Mouse (Mus musculus) thymus, postnatal 14 days (tissue): ENCODE results near the gene Usp19.

ENCODE experiments used
- DNase-seq: peaks from one replicate; pipeline ENCODE4 v3.0.0; 2021

Usp19 gene

GRCm38 (mm10) chr9:108490559-108491285 lies at the start of gene Usp19:
Usp19 (plus strand) TSS chr9:108490602.
- DNase-seq: peak; percentile 96

GRCm38 (mm10) chr9:108441236-108441919 lies 49.0 kb upstream of the Usp19 start:
- DNase-seq: no peak

GRCm38 (mm10) chr9:108445125-108445524 lies 45.3 kb upstream of the Usp19 start:
- peak; percentile 28 for DNase-seq

- no peak for DNase-seq
Observed at GRCm38 (mm10) chr9:108449860-108450259, 40.5 kb upstream of the Usp19 start.

- no peak for DNase-seq
Observed at GRCm38 (mm10) chr9:108450292-108451169, 39.9 kb upstream of the Usp19 start.

GRCm38 (mm10) chr9:108451170-108451493 lies 39.3 kb upstream of the Usp19 start:
- DNase-seq: no peak

- DNase-seq: no peak
Observed at GRCm38 (mm10) chr9:108451519-108452160, 38.8 kb upstream of the Usp19 start.

GRCm38 (mm10) chr9:108452291-108452906 lies 38.0 kb upstream of the Usp19 start:
- DNase-seq: peak; percentile 88

GRCm38 (mm10) chr9:108452911-108453310 lies 37.5 kb upstream of the Usp19 start:
- no peak for DNase-seq

GRCm38 (mm10) chr9:108453458-108453857 lies 36.9 kb upstream of the Usp19 start:
- DNase-seq: no peak

- DNase-seq: no peak
Observed at GRCm38 (mm10) chr9:108454429-108454828, 36.0 kb upstream of the Usp19 start.

GRCm38 (mm10) chr9:108455747-108456571 lies 34.4 kb upstream of the Usp19 start:
- no peak for DNase-seq

GRCm38 (mm10) chr9:108456953-108457352 lies 33.4 kb upstream of the Usp19 start:
- DNase-seq: no peak

- no peak for DNase-seq
Observed at GRCm38 (mm10) chr9:108459939-108460318, 30.5 kb upstream of the Usp19 start.

GRCm38 (mm10) chr9:108460319-108461178 lies 29.9 kb upstream of the Usp19 start, which contains the start of gene Ccdc71:
Ccdc71 (plus strand) TSS chr9:108460527.
- peak; percentile 92 for DNase-seq

GRCm38 (mm10) chr9:108461181-108461631 lies 29.2 kb upstream of the Usp19 start, which contains the start of gene Klhdc8b:
Klhdc8b (minus strand) TSS chr9:108461581.
- no peak for DNase-seq

GRCm38 (mm10) chr9:108461675-108462074 lies 28.7 kb upstream of the Usp19 start:
- DNase-seq: no peak

GRCm38 (mm10) chr9:108462192-108462591 lies 28.2 kb upstream of the Usp19 start:
- no peak for DNase-seq

GRCm38 (mm10) chr9:108463713-108464112 lies 26.7 kb upstream of the Usp19 start:
- DNase-seq: no peak

- no peak for DNase-seq
Observed at GRCm38 (mm10) chr9:108466219-108466618, 24.2 kb upstream of the Usp19 start.
